Mouse (Mus musculus) kidney, postnatal 4 days (tissue): ENCODE data around the gene Gm17334.

Experiments used
- DNase-seq, 2 experiments: peaks; one replicate each; pipeline ENCODE4 v3.0.0; 2021; ENCODE audit warnings: mixed read lengths in 2 of 2

The Gm17334 gene

DNA sequence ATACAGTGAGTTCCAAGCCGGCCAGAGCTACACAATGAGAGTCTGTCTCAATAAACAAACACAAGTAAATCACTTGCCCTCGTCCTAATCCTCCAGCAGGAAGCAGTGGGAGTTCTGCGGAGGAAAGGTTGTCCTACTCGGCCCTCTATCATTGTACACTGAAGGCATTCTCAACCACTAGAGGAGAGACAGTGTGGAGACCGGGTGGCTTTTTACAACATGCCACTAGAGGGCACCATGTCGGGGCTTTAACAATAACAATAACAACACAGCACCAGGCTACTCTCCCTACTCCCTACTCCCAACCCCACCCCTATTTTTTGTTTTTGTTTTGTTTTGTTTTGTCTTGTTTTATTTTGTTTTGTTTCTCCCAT, 35.4 kb downstream of the Gm17334 start:
- DNase-seq, result peak; percentile 75 to 83

- DNase-seq, result peak; percentile 86 to 90
Observed at GRCm38 (mm10) chr11:53736771-53737572, 36.0 kb downstream of the Gm17334 start.

DNA sequence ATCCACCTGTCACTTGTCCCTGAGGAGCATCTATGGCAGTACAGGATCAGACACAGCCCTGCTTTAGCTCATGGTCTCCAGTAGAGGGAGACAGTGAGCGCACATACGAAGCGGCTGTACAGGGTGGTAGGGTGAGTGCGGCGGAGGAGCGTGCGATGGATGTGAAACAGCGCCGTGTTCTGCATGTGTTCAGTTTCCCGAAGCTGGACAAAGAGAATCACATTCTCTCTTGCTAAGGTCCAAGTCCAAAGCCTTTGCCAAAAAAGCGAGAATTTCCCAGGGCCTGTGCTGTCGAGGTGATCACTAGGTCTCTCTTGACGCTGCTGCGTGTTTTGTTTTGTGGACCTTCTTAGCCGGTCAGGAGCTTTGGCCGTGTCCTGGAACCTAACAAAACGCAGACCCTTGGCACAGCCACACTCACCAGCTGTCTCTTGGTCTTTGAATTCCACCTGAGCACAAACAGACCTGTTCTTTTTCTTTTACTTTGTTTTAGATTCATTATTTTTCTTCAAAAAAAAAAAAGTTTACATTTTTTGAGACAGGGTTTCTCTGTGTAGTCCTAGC, 37.2 kb downstream of the Gm17334 start:
- peak; percentile 66 to 82 for DNase-seq

DNA sequence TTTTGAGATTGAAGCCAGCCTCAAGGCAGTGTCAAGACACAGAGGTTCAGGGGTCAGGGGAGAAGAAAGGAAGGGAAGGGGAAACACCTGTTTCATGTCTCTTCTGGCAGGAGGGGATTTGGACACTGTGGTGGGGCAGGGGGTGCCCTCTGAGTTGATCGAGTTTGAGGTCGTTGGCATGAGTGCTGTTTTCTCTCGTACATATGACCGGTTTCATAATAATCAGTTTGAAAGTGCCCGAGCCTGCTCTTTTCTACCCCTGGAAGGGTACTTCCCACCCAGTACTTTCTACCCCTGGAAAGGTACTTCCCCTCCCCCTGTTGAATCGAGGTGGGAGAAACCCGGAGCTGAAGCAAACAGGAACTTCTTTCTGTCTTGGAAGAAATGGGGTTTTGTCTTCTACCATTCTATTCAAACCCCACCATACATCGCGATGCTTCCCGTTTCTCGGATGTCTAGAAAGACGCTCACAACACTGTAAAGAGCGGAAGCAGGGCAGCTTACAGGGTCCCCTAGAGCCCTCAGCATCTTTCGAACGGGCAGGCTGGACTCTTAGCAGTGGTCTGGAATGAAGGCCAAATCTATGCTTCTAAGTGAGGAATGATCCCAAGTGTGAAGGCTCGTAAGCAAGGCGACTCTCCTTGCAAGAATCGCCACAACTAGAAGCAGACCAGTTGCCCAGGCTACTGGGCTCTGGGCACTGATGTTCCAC, 37.9 kb downstream of the Gm17334 start:
- DNase-seq, result no peak

GRCm38 (mm10) chr11:53734431-53734830, 38.6 kb downstream of the Gm17334 start:
- no peak for DNase-seq

DNA sequence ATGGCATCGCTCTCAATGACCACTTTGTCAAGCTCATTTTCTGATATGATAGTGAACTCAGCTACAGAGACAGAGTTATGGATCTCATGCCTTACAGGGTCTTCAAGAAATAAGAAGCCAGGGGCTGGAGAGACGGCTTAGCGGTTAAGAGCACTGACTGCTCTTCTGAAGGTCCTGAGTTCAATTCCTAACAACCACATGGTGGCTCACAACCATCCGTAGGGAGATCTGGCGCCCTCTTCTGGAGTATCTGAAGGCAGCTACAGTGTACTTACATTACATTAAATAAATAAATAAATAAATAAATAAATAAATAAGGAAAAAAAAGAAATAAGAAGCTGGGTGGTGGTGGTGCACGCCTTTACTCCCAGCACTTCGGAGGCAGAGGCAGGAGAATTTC, 39.2 kb downstream of the Gm17334 start:
- DNase-seq, result peak; percentile 8 to 17

DNA sequence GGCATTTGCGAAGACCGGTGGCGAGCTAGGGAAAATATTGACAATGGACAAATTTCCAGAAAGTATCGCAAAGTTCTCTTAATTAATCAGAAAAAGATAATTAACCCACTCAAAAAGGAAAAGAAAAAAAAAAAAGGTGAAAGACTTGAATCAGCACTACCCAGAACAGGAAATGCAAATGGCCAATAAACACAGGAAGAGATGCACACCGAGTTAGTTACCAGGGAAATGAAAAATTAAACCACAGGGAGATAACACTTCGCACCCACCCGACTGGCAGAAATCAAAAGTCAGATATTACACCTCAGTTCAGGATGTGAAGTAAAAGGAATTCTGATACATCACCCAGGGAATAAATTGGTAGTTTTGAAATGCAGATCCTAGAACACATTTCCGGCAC, 40.7 kb downstream of the Gm17334 start:
- DNase-seq, result no peak

- no peak for DNase-seq
Observed at GRCm38 (mm10) chr11:53731457-53731856, 41.5 kb downstream of the Gm17334 start.
